Mouse (Mus musculus) myocyte (in vitro differentiated cells): ENCODE results near the gene Tnfrsf13b. TPM values are rescaled to one million over a fixed set of nuclear protein-coding genes. Genes with fewer than 3 reads are reported as not detected.

Source experiments
- H3K27me3 ChIP-seq: one replicate; pipeline ENCODE4 v1.6.1; 2011; ENCODE audit not compliant: control insufficient read depth, insufficient read depth, insufficient read length
- H3K36me3 ChIP-seq: one replicate; pipeline ENCODE4 v1.6.1; 2011; ENCODE audit not compliant: control insufficient read depth, insufficient read depth
- H3K4me2 ChIP-seq: one replicate; pipeline ENCODE4 v1.6.1; 2011; ENCODE audit warnings: low read depth, control low read depth
- H3K4me3 ChIP-seq: one replicate; pipeline ENCODE4 v1.5.1; 2011; ENCODE audit warnings: mild to moderate bottlenecking, control low read depth, moderate library complexity
- H3K79me2 ChIP-seq: one replicate; pipeline ENCODE4 v1.6.1; 2011; ENCODE audit not compliant: control insufficient read depth, insufficient read depth
- H3ac ChIP-seq: one replicate; pipeline ENCODE4 v1.6.1; 2011; ENCODE audit not compliant: control insufficient read depth, insufficient read length
- CEBPB ChIP-seq: IDR thresholded peaks from 2 replicates; pipeline ENCODE4 v1.6.1; 2011; ENCODE audit warnings: mild to moderate bottlenecking, moderate library complexity; ENCODE audit not compliant: poor library complexity, insufficient read depth, severe bottlenecking
- E2F4 ChIP-seq: IDR thresholded peaks from one replicate; pipeline ENCODE4 v1.6.1; 2011; ENCODE audit warnings: mild to moderate bottlenecking, control low read depth, moderate library complexity; ENCODE audit not compliant: insufficient read depth
- MAX ChIP-seq: IDR thresholded peaks from one replicate; pipeline ENCODE4 v1.6.1; 2011; ENCODE audit warnings: low read depth, mild to moderate bottlenecking, control low read depth
- MYOD1 ChIP-seq, 3 experiments: IDR thresholded peaks; one replicate each; pipeline ENCODE4 v1.6.1; 2011; ENCODE audit warnings: control low read depth in 2 of 3, low read depth in 2 of 3, mild to moderate bottlenecking in 2 of 3, moderate library complexity in 1 of 3; ENCODE audit not compliant: insufficient read length in 2 of 3, control insufficient read depth in 1 of 3
- MYOG ChIP-seq, 3 experiments: IDR thresholded peaks; one replicate each; pipeline ENCODE4 v1.6.1; 2011; ENCODE audit warnings: control low read depth in 2 of 3, low read depth in 2 of 3, mild to moderate bottlenecking in 2 of 3; ENCODE audit not compliant: insufficient read length in 2 of 3, control insufficient read depth in 1 of 3, insufficient read depth in 1 of 3
- POLR2A ChIP-seq: IDR thresholded peaks from one replicate; pipeline ENCODE4 v1.6.1; 2011; ENCODE audit warnings: low read depth, mild to moderate bottlenecking, control low read depth, moderate library complexity; ENCODE audit not compliant: insufficient read length
- POLR2AphosphoS2 ChIP-seq: IDR thresholded peaks from one replicate; pipeline ENCODE4 v1.6.1; 2011; ENCODE audit warnings: low read depth, control low read depth; ENCODE audit not compliant: insufficient read length
- REST ChIP-seq: IDR thresholded peaks from one replicate; pipeline ENCODE4 v1.6.1; 2011; ENCODE audit warnings: mild to moderate bottlenecking, control low read depth, moderate library complexity; ENCODE audit not compliant: insufficient read depth, insufficient read length
- SRF ChIP-seq: IDR thresholded peaks from one replicate; pipeline ENCODE4 v1.6.1; 2011; ENCODE audit warnings: low read depth; ENCODE audit not compliant: control insufficient read depth, insufficient read length
- TCF12 ChIP-seq: IDR thresholded peaks from one replicate; pipeline ENCODE4 v1.6.1; 2011; ENCODE audit warnings: mild to moderate bottlenecking, control low read depth; ENCODE audit not compliant: poor library complexity, insufficient read depth, severe bottlenecking
- TCF3 ChIP-seq: IDR thresholded peaks from one replicate; pipeline ENCODE4 v1.6.1; 2011; ENCODE audit warnings: low read depth, control low read depth; ENCODE audit not compliant: insufficient read length
- USF1 ChIP-seq: IDR thresholded peaks from one replicate; pipeline ENCODE4 v1.6.1; 2011; ENCODE audit warnings: low read depth, mild to moderate bottlenecking, control low read depth, moderate library complexity
- polyA plus RNA-seq: library from polyadenylated mRNA; unstranded; fragments of >200 nt; fragmentation: generic; extraction: Trizol; gene quantifications from one replicate; pipeline ENCODE4 v1.2.1, GENCODE M21; 2012; ENCODE audit warnings: missing spikeins

Gene Tnfrsf13b
- polyA plus RNA-seq, 1 experiment = 0.04 TPM

DNA sequence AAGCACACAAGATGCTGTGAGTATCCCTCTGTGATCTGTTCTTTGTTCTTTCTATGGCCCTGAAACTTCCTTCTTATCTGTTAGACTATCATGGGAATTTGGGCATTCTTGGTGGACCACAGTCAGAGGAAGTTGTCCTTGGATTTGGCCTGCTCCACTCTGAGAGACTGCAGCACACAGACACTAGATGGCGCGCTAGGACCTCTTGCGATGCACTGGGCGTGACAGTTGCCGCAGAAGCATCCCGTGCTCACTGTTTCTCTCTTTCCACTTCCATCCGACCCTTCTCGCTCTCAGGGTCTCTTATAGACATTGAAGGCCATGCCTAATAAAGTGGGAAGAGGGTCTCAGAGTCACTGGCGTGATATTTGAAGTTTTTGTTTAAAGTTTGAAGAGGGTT lies 66.8 kb downstream of the Tnfrsf13b start:
- no peak overlapping the region for H3K4me2 ChIP-seq
- TF ChIP-seq TCF12 = no peak
- TF ChIP-seq MYOG (IDR thresholded peaks at IDR 0.05; ENCODE audit: control insufficient read depth in 1 of 3, insufficient read depth in 1 of 3, insufficient read length in 2 of 3, low read depth in 2 of 3) = peak in 1 of 3 experiments; percentile 41
- no peak overlapping the region for H3ac ChIP-seq
- no peak overlapping the region for H3K4me3 ChIP-seq
- H3K79me2 ChIP-seq = no peaks in the 10 kb centered on the region
- no peaks in the 10 kb centered on the region for H3K36me3 ChIP-seq
- H3K27me3 ChIP-seq = no peaks in the 10 kb centered on the region

- Histone ChIP-seq H3K27me3 (no peaks in the 10 kb centered on the region), H3K4me2 (no peak overlapping the region), H3K36me3 (no peaks in the 10 kb centered on the region), H3ac (no peak overlapping the region), H3K79me2 (no peaks in the 10 kb centered on the region), H3K4me3 (no peak overlapping the region)
- TF ChIP-seq E2F4 = no peak
- no peak for TF ChIP-seq TCF12
- no peak for TF ChIP-seq SRF
- TF ChIP-seq MAX = no peak
- no peak for TF ChIP-seq POLR2A
- TF ChIP-seq MYOD1 (IDR thresholded peaks at IDR 0.05; ENCODE audit: control insufficient read depth in 1 of 3, insufficient read length in 2 of 3, low read depth in 2 of 3) = no peak
Measured at GRCm38 (mm10) chr11:61196616-61197353, 70.2 kb downstream of the Tnfrsf13b start.

DNA sequence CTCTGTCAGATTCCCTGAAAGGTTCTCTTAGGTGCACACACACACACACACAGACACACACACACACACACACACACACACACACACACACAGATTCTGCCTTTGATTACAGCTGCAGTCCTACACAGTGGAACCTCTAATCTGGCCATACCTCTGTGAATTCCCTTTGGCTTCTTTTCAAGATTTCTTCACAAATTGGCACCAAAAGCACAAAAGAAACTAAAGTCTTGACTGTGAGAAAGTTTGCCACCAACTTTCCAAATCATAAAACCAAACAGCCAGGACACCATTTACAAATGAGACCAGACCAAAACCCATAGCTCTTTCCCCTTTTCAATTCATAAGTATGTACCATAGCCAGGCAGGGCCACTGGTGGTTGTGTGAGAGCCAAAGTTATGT lies 71.4 kb downstream of the Tnfrsf13b start:
- no peak for TF ChIP-seq MAX
- no peak for TF ChIP-seq MYOG (IDR thresholded peaks at IDR 0.05; ENCODE audit: control insufficient read depth in 1 of 3, insufficient read depth in 1 of 3, insufficient read length in 2 of 3, low read depth in 2 of 3)
- TF ChIP-seq MYOD1 (IDR thresholded peaks at IDR 0.05; ENCODE audit: control insufficient read depth in 1 of 3, insufficient read length in 2 of 3, low read depth in 2 of 3) = no peak
- TF ChIP-seq POLR2AphosphoS2 = no peak
- no peak for TF ChIP-seq USF1
- TF ChIP-seq SRF = no peak
- TF ChIP-seq E2F4 = no peak
- no peak for TF ChIP-seq CEBPB
- no peak for TF ChIP-seq TCF3
- TF ChIP-seq POLR2A = no peak
- TF ChIP-seq REST = no peak
- no peak overlapping the region for H3K4me3 ChIP-seq

More for the DNA sequence above, 71.4 kb downstream of the Tnfrsf13b start:
- Histone ChIP-seq H3ac (no peak overlapping the region), H3K4me2 (no peak overlapping the region), H3K36me3 (no peaks in the 10 kb centered on the region), H3K27me3 (no peaks in the 10 kb centered on the region), H3K79me2 (no peaks in the 10 kb centered on the region)

Other genes with a start within 250 kb of the Tnfrsf13b start
- 68.7 TPM for gene Tmem11, start 247.5 kb upstream of the Tnfrsf13b start, polyA plus RNA-seq
- gene Natd1, start 212.0 kb upstream of the Tnfrsf13b start, polyA plus RNA-seq = 20.0 TPM
- 68.5 TPM for gene Map2k3, start 194.7 kb upstream of the Tnfrsf13b start, polyA plus RNA-seq
- 12.5 TPM for gene Kcnj12, start 104.2 kb upstream of the Tnfrsf13b start, polyA plus RNA-seq
- gene Usp22, start 48.3 kb downstream of the Tnfrsf13b start, polyA plus RNA-seq = 58.8 TPM
- gene Aldh3a1, start 80.8 kb downstream of the Tnfrsf13b start, polyA plus RNA-seq = 4.2 TPM
- 28.6 TPM for gene Aldh3a2, start 140.7 kb downstream of the Tnfrsf13b start, polyA plus RNA-seq
- 0.01 TPM for gene Slc47a2, start 216.1 kb downstream of the Tnfrsf13b start, polyA plus RNA-seq